Mouse (Mus musculus) NIH3T3 (cell line): ENCODE data around the gene Slamf6.
"Not testable (repeated sequence)": the region's sequence is repeated elsewhere in the genome, so short reads cannot be mapped to it uniquely, and the experiment has no call there.

ENCODE experiments used
- DNase-seq: peaks from one replicate; pipeline ENCODE4 v3.0.0-alpha.2; 2012; ENCODE audit warnings: low read depth

Slamf6 gene

DNA sequence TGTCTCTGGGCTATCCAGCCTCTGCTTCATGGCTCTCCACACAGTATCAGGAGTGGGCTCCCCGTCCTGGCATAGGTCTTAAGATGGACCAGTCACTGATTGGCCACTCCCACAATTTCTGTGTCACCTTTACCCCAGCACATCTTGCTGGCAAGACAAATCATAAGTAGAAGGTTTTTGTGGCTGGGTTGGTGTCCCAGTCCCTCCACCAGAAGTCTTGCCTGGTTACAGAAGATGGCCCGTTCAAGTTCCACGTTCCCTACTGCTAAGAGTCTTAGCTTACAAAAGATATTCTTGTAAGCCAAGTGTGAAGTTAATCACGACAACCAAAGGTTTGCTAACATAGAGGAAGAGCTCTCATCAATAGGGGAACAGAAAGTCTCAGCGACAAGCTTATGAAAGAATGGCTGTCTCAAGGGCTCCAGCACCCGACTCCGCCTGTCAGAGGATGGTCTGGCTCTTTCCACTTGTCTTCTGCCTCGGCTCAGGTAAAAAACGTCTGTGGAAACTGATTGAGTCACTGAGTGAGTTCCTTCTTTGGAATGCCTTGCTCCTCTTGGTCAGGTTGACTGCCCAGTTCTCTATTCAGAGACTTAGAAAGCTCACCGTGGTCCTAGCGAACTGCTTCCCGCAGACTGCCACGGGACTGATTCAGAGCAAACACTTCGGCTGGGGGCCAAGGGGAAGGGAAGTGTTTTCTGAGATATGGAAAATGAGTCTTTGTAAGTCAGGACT, at the start of gene Slamf6:
TSS of gene Slamf6 (plus strand) at position 211 of the 735 bp plus-strand sequence.
- DNase-seq = no peak

- DNase-seq = no peak
Observed at GRCm38 (mm10) chr1:171886989-171887388, 30.3 kb upstream of the Slamf6 start.

DNA sequence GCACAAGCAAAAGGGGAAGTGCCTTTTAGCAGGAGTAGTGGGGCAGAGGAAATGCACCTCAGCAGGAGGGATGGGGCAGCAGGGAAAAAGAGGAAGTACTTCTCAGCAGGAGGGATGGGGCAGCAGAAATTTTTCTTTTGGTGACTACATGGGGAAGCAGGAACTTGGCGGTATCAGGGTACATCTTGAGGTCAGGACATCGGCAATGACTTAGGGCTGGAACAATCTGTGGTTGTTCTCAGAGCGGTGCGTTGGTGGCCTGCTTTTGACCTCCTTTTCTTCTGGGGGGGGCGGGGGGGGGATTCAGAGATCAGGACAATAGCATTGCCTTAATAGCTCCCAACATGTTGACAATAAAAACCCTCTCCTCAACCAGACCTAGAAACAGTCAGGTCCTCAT, 22.0 kb upstream of the Slamf6 start, which contains the start of gene Gm10521:
TSS of gene Gm10521 (plus strand) at position 301 of the 400 bp plus-strand sequence.
- not testable (repeated sequence) for DNase-seq

DNA sequence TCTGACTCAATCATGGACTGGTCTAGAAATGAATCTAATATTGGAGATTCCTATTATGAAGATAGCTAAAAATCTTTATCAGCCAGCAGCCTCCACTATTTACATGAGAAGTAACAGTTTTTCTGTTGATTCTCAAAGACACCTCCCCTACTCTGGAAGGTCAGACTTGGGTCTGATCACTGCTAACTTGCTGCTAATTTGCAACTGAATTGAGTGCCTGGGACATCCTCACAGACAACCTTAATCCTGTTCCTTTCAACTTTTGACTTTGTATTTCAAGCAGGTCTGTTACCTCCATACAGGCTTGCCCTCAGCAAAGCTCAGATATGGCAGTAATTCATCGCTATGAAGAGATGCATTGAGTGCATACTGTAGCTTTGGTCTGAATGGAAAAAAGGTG, 13.3 kb upstream of the Slamf6 start:
- DNase-seq = no peak

GRCm38 (mm10) chr1:171915638-171916458, 1.5 kb upstream of the Slamf6 start:
- no peak for DNase-seq

- no peak for DNase-seq
Observed at GRCm38 (mm10) chr1:171918136-171918920, 1.0 kb downstream of the Slamf6 start.

GRCm38 (mm10) chr1:171919193-171919592, 1.9 kb downstream of the Slamf6 start:
- DNase-seq = no peak

- DNase-seq = no peak
Observed at GRCm38 (mm10) chr1:171919901-171920510, 2.7 kb downstream of the Slamf6 start.

- no peak for DNase-seq
Observed at GRCm38 (mm10) chr1:171920989-171921621, 3.8 kb downstream of the Slamf6 start.

DNA sequence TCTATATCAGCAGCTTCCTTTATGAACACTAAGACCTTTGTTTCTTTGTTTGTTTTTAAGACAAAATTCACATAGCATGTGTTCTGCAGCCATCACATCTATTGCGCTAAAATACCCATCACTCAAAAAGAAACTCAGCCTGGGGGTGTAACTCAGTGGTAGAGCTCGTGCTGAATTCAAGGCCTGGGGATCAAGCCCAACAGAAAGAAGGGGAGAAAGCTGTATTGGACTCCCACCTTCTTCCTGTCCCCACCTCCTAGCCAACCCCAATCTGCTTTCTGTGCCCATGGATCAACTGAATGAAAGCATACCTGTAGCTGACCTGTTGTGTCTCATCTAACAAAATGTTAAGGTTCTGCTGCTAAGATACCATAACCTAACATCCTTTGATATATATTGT, 4.3 kb downstream of the Slamf6 start:
- DNase-seq = no peak

- no peak for DNase-seq
Observed at GRCm38 (mm10) chr1:171922844-171923243, 5.5 kb downstream of the Slamf6 start.

GRCm38 (mm10) chr1:171924900-171925299, 7.6 kb downstream of the Slamf6 start:
- no peak for DNase-seq

DNA sequence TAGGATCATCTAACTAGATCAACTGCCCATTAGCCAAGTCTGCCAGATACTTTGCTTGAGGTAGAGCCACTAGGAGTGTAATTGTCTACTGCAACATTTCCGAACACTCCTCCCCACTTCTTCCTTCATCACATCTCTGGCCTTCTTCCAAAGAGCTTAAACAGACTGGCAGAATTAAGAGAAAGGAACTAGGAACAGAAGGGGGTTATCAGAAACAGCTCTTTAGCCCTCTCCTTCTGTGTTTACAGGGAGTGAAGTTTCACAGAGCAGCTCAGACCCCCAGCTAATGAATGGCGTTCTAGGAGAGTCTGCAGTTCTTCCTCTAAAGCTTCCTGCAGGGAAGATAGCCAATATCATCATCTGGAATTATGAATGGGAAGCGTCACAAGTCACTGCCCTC, 16.5 kb downstream of the Slamf6 start:
- DNase-seq = no peak

GRCm38 (mm10) chr1:171938952-171939948, 21.9 kb downstream of the Slamf6 start:
- DNase-seq = no peak

DNA sequence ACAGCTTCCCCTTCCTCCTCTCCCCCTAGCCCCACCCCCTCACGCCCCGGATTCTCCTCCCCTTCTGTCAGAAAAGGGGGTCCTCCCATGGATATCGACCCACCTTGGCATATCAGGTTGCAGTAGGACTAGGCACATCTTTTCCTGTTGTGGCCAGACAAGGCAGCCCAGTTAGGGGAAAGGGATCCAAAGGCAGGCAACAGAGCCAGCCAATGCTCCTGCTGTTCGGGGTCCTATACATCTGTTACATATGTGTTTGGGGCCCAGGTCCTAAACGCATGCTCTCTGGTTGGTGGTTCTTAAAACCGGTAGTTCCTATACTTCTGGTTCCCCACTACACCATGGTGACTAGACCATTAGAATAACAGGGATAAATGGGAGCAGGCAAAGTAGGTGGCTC, 23.3 kb downstream of the Slamf6 start:
- no peak for DNase-seq

- DNase-seq = no peak
Observed at GRCm38 (mm10) chr1:171946447-171946995, 29.2 kb downstream of the Slamf6 start.

- no peak for DNase-seq
Observed at GRCm38 (mm10) chr1:171948161-171948945, 31.0 kb downstream of the Slamf6 start.

- DNase-seq = no peak
Observed at GRCm38 (mm10) chr1:171948946-171949508, 31.7 kb downstream of the Slamf6 start.

DNA sequence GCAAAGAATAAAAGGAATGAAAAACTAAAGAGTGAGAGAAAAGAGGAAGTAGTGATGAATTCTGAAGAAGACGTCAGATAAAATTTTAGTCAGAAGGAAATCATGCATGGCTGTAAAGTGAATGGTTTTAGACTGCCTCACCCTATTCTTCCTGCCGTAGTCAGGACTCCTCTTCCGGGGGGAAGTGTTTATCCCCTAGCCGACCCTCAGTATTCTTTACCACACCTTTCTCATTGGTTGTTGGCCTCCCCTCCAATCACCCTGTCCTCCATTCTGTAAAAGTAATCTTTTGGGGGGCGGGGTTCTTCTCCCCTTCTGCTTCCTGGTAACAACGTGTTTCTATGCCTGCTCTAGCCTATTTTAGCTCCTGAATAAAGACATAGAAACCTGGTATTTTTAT, 37.8 kb downstream of the Slamf6 start:
- DNase-seq = no peak
